Mouse (Mus musculus) gastrocnemius, adult 18-20 months (tissue): ENCODE measurements around the gene Disc1. TPM values are rescaled to one million over a fixed set of nuclear protein-coding genes. Genes with fewer than 3 reads are reported as not detected.
A peak's percentile ranks its signal among the peaks of the same experiment; 100 is the strongest.

Experiments
- DNase-seq: peaks from one replicate; pipeline ENCODE4 v3.0.0; 2021; ENCODE audit warnings: low spot score
- total RNA-seq, 2 experiments: library from RNA; stranded (reverse); gene quantifications; 2 replicates each; pipeline ENCODE4 v1.2.3; 2021

Gene Disc1
- total RNA-seq, 2 experiments from 2014 or later = 0.71 to 0.85 TPM

DNA sequence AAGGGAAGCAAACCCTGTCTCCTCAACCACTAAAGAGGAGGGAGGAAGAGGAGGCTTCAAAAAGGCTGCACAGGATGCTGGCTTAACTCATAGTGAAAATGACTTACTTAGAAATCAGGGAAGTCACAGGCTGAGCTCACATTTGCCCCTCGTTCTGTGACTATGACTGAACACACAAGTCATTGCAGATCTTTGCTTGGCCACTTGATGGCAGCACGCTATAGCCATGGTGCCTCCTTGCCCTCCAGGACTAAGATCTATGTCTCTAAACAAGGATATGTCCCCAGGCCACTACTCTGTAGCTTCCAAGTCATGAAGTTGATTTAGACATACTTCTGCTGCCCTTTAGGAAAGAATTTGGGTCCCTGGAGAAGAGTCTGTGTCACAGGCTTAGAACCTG, 62.6 kb downstream of the Disc1 start:
- peak; percentile 26 for DNase-seq

DNA sequence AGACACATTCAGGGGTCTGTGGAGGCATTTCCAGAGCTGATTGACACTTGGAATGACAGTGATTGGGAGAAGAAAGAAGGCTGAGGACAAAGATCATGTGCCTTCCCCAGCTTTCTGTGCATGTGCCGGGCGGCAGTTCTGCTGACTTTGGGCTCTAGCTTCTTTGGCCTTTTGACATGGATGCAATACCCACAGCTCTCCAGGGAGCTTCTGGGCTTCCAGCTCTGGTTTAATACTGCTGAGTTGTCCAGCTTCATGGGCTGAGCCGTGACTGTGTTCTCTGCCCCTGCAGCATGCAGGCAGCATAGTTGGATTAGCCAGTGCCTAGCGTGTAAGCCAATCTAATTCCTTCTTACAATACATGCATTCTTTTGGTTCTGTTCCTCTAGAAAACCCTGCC, 72.5 kb downstream of the Disc1 start:
- no peak for DNase-seq

DNA sequence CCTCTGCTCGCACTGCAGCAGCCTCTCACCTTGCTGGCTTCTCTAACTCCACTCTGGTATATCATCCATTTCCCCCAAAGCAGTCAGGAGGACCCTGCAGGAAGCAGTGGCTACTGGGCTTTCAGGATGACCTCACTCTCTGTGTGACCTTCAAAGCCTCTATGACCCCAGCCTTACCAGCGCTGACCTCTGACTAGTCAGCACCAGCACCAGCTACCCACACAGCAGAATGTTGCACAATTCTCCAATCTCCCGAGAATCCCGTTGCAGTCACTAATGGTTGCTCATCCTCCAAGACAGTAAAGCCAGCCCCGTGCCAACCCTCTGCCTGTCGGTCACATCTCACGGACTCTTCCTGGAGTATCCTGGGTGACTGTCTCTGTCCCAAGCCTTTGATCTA, 73.6 kb downstream of the Disc1 start:
- DNase-seq = no peak

DNA sequence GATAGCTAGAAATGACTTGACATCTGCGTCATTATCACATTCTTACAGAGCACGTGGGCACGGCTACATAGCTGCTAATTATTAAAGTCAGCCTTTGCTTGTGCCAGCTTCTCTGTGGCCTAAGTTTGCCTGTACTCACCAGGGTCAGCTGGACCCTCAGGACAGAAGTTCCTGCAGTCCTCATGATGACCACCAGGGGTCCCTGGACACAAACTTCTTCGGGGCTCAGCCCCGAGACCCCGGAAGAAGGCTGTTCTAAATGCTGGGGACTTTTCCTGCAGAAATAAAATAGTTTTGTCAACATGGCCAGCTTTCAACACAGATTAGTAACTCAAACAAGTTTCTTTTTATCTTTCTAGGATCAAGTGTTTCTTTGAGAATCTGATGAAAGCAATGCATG, 74.3 kb downstream of the Disc1 start:
- DNase-seq = peak; percentile 25

DNA sequence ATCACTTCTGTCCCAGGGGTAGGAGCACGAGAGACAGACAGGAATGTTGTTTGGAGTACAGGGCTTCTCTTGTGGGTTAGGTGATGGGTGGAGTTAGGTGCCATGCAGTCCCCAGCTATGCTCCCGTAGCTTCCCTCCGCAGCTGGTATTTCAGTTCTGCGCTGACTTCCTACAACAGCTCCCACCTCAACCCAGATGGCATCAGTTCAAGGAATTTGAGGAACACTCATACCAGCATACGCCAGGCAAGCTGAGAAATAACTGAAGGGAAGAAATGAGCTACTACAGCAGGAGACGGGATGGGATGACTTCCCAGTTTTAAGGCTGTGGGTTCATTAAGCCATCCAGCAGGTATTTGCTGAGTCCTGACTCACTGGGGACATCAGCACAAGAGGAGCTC, 76.8 kb downstream of the Disc1 start:
- DNase-seq = no peak

- no peak for DNase-seq
Observed at GRCm38 (mm10) chr8:125131265-125131664, 77.3 kb downstream of the Disc1 start.

DNA sequence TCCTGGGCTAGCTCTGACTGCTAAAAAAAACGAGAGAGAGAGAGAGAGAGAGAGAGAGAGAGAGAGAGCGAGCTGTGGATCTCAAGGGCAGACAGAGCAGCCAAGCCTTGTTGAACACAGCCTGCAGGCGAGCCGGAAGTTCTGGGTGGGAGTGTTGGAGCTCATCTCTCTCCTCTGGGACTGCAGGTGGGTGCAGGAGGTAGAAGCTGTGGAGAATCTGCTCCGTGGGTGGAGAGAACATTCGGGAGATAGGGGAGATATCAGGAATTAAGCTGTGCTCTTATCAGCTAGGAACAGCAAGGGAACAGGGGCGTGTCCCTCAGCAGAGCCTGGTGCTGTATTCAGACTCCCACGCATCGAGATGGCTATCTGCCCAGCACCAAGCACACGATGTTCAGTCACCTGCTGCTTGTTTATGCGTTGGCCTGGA, 79.7 kb downstream of the Disc1 start:
- peak; percentile 15 for DNase-seq

- no peak for DNase-seq
Observed at GRCm38 (mm10) chr8:125134876-125135275, 80.9 kb downstream of the Disc1 start.

- no peak for DNase-seq
Observed at GRCm38 (mm10) chr8:125139689-125140150, 85.7 kb downstream of the Disc1 start.

DNA sequence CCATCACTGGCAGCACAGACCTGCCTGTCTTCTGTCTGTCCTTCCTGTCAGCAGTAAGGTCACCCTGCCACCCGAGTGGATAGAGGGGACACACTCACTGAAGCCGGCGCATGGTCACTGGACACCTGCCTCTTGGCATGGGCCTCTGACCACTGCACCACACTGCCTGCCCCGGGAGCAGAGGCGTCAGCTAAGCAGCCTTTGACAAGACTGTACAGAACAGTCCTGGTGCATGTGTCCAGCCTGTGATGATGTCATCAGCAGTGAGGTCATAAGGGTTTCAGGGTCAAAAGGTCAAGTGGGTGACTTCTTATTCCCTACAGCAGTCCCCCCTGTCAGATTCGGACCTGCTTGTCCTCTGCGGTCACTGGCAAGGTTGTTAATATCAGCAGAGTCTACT, 87.0 kb downstream of the Disc1 start:
- no peak for DNase-seq

DNA sequence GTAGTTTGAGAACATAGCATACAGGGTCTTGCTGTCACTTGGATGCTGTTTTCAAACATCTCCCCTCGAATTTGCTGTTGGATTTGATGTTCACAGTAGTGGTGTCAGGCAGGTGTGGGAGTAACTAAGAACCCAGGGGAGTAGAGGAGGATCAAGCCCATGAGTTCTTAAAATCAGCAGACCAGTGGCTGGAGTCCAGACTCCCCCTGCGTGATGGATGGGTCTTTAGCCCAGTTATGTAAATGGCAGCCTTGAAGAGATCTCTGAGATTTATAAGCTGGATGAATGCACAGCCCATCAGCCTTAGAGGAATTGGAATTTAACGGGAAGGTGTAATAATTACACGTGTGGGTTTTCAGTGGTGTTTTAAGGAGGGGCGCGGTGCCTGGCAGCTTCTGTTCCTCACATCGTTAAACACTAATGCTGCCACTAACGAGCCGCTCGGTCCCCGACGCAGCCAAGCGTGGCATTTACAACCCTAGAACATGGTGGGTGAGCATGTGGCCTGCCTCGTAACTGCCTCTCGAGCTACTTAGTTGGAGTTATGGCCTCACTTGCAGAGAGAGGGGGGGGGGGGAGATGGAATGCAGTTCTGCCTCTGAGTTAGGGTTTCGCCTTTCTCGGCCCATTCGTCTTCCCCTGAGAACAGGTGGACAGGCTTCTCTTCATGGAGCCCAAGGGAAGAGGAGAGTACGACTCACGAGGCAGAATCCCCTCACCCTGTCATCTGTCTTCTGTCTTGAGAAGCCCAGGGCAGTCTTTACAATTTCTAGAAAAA, 103.1 kb downstream of the Disc1 start:
- DNase-seq = no peak

GRCm38 (mm10) chr8:125157641-125158005, 103.6 kb downstream of the Disc1 start:
- no peak for DNase-seq

- DNase-seq = no peak
Observed at GRCm38 (mm10) chr8:125159387-125159786, 105.4 kb downstream of the Disc1 start.

- DNase-seq = no peak
Observed at GRCm38 (mm10) chr8:125163491-125163890, 109.5 kb downstream of the Disc1 start.

- no peak for DNase-seq
Observed at GRCm38 (mm10) chr8:125163906-125164305, 109.9 kb downstream of the Disc1 start.

GRCm38 (mm10) chr8:125165505-125166446, 111.8 kb downstream of the Disc1 start:
- DNase-seq = peak; percentile 33

DNA sequence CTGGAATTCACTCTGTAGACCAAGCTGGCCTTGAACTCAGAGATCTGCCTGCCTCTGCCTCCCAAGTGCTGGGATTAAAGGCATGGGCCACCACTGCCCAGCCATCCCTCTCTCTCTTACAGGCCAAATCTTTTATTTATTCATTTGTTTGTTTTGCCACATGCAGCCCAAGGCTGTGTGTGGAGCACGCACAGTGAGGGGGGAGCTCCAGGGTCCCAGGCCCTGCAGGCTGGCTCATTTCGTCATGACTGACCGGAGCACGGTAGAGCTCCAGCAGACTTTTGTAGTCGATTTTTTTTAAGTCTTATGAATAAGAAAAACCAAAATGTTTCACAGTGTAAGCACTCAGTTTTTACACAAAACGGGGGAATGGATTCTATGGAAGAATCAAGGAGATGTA, 112.5 kb downstream of the Disc1 start:
- DNase-seq = no peak

- no peak for DNase-seq
Observed at GRCm38 (mm10) chr8:125166988-125167387, 113.0 kb downstream of the Disc1 start.

- no peak for DNase-seq
Observed at GRCm38 (mm10) chr8:125169628-125170027, 115.6 kb downstream of the Disc1 start.

- DNase-seq = no peak
Observed at GRCm38 (mm10) chr8:125171531-125171930, 117.5 kb downstream of the Disc1 start.

DNA sequence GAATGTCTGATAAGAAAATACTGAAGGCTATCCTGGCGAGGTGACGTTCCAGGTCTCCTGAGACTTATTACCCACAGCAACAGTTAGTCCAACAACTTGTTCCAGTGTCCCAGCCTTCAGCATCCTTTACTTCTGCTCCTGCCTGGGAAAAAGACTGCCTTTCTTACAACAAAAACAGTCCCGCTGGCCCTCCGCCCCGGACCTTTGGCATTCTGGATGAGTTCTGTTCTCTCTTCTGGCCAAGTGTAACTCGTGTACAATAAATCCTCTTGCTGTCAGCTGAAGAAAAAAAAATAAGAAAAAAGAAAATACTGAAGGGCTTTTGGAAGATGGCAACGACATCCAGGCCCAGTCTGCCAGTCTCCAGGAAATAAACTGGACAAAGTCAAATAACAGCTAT, 120.2 kb downstream of the Disc1 start:
- peak; percentile 34 for DNase-seq

- no peak for DNase-seq
Observed at GRCm38 (mm10) chr8:125174851-125175250, 120.9 kb downstream of the Disc1 start.
